Mouse (Mus musculus): Measurements from ENCODE around the gene Gipc3.

GRCm38 (mm10) chr10:81378553-81379182 is 35.6 kb upstream of the Gipc3 start:
- TF ChIP-seq POLR2A (IDR thresholded peaks at IDR 0.05; ENCODE audit: control insufficient read depth, low read depth, low read length) (peak; percentile 54), CTCF (IDR thresholded peaks at IDR 0.05; ENCODE audit: control insufficient read depth, insufficient read depth, insufficient replicate concordance, low read depth, low read length) (no peak)

Data from testis, adult 2 months (tissue).